Mouse (Mus musculus) testis, postnatal 10 days (tissue): ENCODE results near the gene Il31.

Experiments
- DNase-seq: peaks from one replicate; pipeline ENCODE4 v3.0.0; 2021; ENCODE audit warnings: low spot score

Gene Il31

GRCm38 (mm10) chr5:123470784-123471400 lies 18.4 kb downstream of the Il31 start:
- no peak for DNase-seq

- DNase-seq, result no peak
Measured at GRCm38 (mm10) chr5:123464638-123465037, 24.7 kb downstream of the Il31 start.

- DNase-seq, result no peak
Measured at GRCm38 (mm10) chr5:123461420-123461819, 27.9 kb downstream of the Il31 start.

GRCm38 (mm10) chr5:123451886-123452285 lies 37.4 kb downstream of the Il31 start:
- no peak for DNase-seq

- DNase-seq, result no peak
Measured at GRCm38 (mm10) chr5:123444849-123445334, 44.4 kb downstream of the Il31 start.

- peak; percentile 83 for DNase-seq
Measured at GRCm38 (mm10) chr5:123444069-123444468, 45.2 kb downstream of the Il31 start.

- no peak for DNase-seq
Measured at GRCm38 (mm10) chr5:123442283-123442682, 47.0 kb downstream of the Il31 start.

- DNase-seq, result no peak
Measured at GRCm38 (mm10) chr5:123440664-123441063, 48.6 kb downstream of the Il31 start.

GRCm38 (mm10) chr5:123439941-123440340 lies 49.3 kb downstream of the Il31 start:
- peak; percentile 65 for DNase-seq

- DNase-seq, result no peak
Measured at GRCm38 (mm10) chr5:123439312-123439711, 50.0 kb downstream of the Il31 start.

- no peak for DNase-seq
Measured at GRCm38 (mm10) chr5:123438381-123438780, 50.9 kb downstream of the Il31 start.

- no peak for DNase-seq
Measured at GRCm38 (mm10) chr5:123436780-123437175, 52.5 kb downstream of the Il31 start.

- no peak for DNase-seq
Measured at GRCm38 (mm10) chr5:123436071-123436779, 53.1 kb downstream of the Il31 start.

GRCm38 (mm10) chr5:123432305-123432874 lies 56.9 kb downstream of the Il31 start:
- DNase-seq, result no peak

- peak; percentile 78 for DNase-seq
Measured at GRCm38 (mm10) chr5:123431524-123432304, 57.6 kb downstream of the Il31 start.
